Mouse (Mus musculus): Measurements from ENCODE around the gene Atg2a.

- TF ChIP-seq POLR2A (IDR thresholded peaks at IDR 0.05; ENCODE audit: borderline replicate concordance, low read depth, low read length) = no peak
- no peak for TF ChIP-seq CTCF (IDR thresholded peaks at IDR 0.05; ENCODE audit: low read depth, low read length)
Observed at GRCm38 (mm10) chr19:6261379-6261778, 19.9 kb downstream of the Atg2a start.
